Mouse (Mus musculus): ENCODE data around the gene Uggt1. TPM values are rescaled to one million over a fixed set of nuclear protein-coding genes. Genes with fewer than 3 reads are reported as not detected.

The Uggt1 gene
- polyA plus RNA-seq, 1 experiment from 2014 or later, result 18.4 TPM

DNA sequence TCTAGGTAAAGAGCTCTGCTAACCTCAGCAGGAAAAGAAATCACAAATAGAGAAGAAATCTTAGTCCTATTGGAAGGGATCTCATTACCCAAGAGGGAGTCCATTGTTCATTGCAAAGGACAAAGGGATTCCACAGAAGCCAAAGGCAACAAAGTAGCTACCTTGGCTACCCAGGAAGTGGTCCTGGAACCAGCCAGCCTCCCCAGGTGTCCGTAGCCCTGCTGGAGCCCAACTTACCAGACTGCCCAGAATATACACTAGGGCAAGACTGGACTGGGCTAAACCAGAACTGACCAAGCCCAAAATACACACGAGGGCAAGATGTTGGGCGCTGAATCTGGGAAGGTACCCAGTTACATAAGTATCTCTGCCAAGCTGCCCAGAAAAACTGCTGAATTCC, 129.7 kb downstream of the Uggt1 start:
- H3K9me3 ChIP-seq (replicated peaks), result no peaks in the 10 kb centered on the region
- no peak for ATAC-seq (ENCODE audit: low read depth)

DNA sequence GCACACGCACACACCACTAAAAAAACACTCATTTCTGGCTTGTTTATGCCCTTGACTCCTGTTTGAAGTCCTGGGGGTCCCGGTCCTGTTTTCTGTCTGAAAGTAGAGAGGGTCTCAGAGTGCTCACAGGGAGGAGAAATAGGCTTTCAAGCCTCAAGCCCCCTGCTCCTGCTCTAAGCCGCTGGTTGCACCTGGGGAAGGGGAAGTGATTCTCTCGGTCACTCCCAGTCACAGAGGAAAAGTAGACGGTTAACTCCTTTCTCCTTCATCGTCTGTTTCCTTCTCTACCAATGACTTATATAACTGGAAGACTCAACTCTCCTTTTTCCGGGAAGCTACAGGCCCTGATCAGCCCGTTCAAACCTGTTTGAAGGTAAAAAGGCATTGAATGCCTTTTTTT, 130.8 kb downstream of the Uggt1 start:
- H3K4me1 ChIP-seq (replicated peaks), result no peaks in the 10 kb centered on the region
- ATAC-seq (ENCODE audit: low read depth), result no peak
- no peaks in the 10 kb centered on the region for H3K36me3 ChIP-seq
- no peaks in the 10 kb centered on the region for H3K9me3 ChIP-seq (replicated peaks)
- 44% methylated on average over 8 of the region's 8 CpGs for WGBS (ENCODE audit: insufficient replicate concordance)
- DNase-seq, result no peak
- peaks cover 27% of the 10 kb centered on the region for H3K27me3 ChIP-seq
- no peak overlapping the region for H3K27ac ChIP-seq
- H3K4me2 ChIP-seq, result no peak overlapping the region
- no peak overlapping the region for H3K4me3 ChIP-seq (replicated peaks)
- H3K9ac ChIP-seq, result no peak overlapping the region

More for the DNA sequence above, 129.7 kb downstream of the Uggt1 start:
- WGBS (ENCODE audit: insufficient replicate concordance), result 71% methylated on average over 3 of the region's 3 CpGs
- no peak for DNase-seq
- H3K4me2 ChIP-seq, result no peak overlapping the region
- H3K36me3 ChIP-seq, result no peaks in the 10 kb centered on the region
- no peak overlapping the region for H3K4me3 ChIP-seq (replicated peaks)
- H3K27ac ChIP-seq, result no peak overlapping the region
- no peak overlapping the region for H3K9ac ChIP-seq
- no peaks in the 10 kb centered on the region for H3K4me1 ChIP-seq (replicated peaks)
- H3K27me3 ChIP-seq, result peaks cover 27% of the 10 kb centered on the region

DNA sequence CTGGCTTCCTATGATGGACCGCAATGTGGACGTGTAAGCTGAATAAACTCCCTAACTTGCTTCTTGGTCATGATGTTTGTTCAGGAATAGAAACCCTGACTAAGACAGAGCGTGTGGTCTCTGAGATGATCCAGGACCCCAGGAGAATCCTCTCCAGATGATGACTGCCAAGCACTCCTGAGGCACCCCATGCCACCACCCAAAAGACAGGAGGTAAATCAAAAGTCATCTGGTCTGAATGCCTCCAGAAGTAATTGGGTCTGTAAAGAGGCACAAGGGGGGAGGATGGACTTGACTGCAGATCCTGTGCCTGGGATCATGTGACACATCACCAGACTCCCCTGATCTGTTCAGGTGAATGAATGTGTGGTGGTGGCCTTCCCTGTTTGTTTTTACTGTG, 131.9 kb downstream of the Uggt1 start:
- DNase-seq (no peak), ATAC-seq (ENCODE audit: low read depth) (no peak)
- no peak overlapping the region for H3K27ac ChIP-seq
- 80% methylated on average over 3 of the region's 3 CpGs for WGBS (ENCODE audit: insufficient replicate concordance)
- no peaks in the 10 kb centered on the region for H3K36me3 ChIP-seq
- H3K4me3 ChIP-seq (replicated peaks), result no peak overlapping the region
- no peak overlapping the region for H3K4me2 ChIP-seq
- H3K9ac ChIP-seq, result no peak overlapping the region
- no peaks in the 10 kb centered on the region for H3K4me1 ChIP-seq (replicated peaks)
- no peaks in the 10 kb centered on the region for H3K9me3 ChIP-seq (replicated peaks)
- H3K27me3 ChIP-seq, result peaks cover 27% of the 10 kb centered on the region

DNA sequence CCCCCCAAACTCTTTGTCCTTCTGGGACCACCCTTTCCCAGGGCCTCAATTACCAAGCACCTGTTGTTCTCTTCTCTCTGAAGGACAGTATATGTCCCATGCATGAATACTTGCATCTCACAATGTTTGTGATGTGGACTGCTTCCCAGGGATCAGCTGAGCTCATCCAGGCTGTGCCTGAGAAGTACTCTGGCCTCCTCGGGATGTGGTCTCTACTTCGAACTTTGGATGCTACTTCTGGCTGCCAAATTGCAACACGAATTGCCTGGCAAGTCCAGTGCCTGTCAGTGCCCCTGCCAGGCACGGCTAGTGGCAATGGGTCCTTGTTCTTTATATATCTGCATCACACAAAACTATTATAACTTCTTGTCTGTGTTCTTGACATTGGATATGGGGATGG, 134.5 kb downstream of the Uggt1 start:
- 73% methylated on average over 4 of the region's 4 CpGs for WGBS (ENCODE audit: insufficient replicate concordance)
- H3K9me3 ChIP-seq (replicated peaks), result no peaks in the 10 kb centered on the region
- no peak overlapping the region for H3K27ac ChIP-seq
- H3K36me3 ChIP-seq, result peaks cover 20% of the 10 kb centered on the region
- H3K4me3 ChIP-seq (replicated peaks), result no peak overlapping the region
- no peak overlapping the region for H3K4me2 ChIP-seq
- ATAC-seq (ENCODE audit: low read depth), result no peak
- no peak for DNase-seq
- H3K9ac ChIP-seq, result no peak overlapping the region
- peaks cover 12% of the 10 kb centered on the region; the same call in 1 of the 2 replicates for H3K27me3 ChIP-seq
- no peaks in the 10 kb centered on the region for H3K4me1 ChIP-seq (replicated peaks)

DNA sequence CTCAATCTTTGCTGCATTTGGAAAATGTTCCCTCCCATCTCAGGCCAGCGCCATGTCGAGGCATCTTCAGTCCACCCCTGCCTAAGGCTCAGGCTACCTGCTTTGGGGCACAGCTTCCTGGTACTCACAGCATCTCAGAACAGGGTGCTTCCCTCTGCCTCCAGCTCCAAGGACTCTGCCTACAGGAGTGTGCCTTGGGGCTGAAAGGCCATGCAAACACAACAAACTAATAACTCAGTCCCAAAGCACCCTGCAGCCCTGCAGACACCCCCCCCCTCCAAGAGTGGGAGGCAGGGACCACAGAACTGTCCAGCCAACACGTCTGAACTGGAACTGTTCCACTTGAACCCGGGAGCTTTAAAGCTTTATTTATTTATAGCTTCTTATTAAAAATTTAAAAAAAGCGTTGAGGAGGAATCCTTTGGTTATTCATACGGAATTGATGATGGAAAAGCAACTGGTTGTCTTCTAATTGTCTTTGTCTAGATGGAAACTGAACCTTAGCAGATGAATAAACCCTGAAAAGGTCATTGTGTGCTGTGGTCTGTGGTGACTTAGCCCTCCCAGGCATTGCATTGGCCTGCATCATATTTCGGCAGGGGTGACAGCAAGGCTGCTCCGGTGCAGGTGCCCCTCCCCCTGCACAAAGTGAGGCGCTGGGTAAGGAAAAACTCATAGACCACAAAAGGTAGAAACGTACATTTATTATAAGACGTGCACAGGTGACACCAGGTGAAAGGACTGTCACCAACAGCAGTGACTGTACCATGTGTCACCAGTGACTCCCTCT, 138.4 kb downstream of the Uggt1 start:
- 90% methylated on average over 11 of the region's 11 CpGs for WGBS (ENCODE audit: insufficient replicate concordance)
- Histone ChIP-seq H3K27me3 (no peaks in the 10 kb centered on the region), H3K9ac (no peak overlapping the region), H3K9me3 (replicated peaks) (no peaks in the 10 kb centered on the region), H3K36me3 (peaks cover 59% of the 10 kb centered on the region), H3K4me2 (no peak overlapping the region), H3K4me1 (replicated peaks) (peaks cover 8% of the 10 kb centered on the region), H3K27ac (no peak overlapping the region), H3K4me3 (replicated peaks) (no peak overlapping the region)
- DNase-seq, result no peak
- no peak for ATAC-seq (ENCODE audit: low read depth)

DNA sequence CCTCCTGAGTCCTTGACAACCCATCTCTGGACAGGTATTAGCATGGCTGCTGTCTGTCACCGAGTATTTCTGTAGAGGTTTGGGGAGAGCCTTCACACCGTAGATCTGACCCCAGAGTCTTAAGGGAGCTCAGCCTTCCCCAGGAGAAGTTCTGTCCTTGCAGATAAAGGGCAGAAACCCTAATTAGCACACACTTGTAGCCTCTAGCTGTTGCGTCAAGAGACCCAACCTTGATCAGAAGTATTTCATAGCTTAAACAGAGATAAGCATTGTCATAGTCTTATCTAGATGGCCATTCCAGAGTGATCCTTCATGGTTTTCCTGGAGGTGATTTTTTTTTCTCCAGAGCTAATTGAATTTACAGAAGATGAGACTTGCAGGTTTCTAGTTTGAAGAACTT, 144.1 kb downstream of the Uggt1 start:
- peaks cover 91% of the 10 kb centered on the region for H3K36me3 ChIP-seq
- no peak for ATAC-seq (ENCODE audit: low read depth)
- no peaks in the 10 kb centered on the region for H3K9me3 ChIP-seq (replicated peaks)
- H3K27me3 ChIP-seq, result no peaks in the 10 kb centered on the region
- peak overlapping the region; percentile 15; the same call in 1 of the 2 replicates for H3K9ac ChIP-seq
- H3K4me3 ChIP-seq (replicated peaks), result no peak overlapping the region
- H3K4me1 ChIP-seq (replicated peaks), result peaks cover 63% of the 10 kb centered on the region
- no peak overlapping the region for H3K4me2 ChIP-seq
- DNase-seq, result no peak
- H3K27ac ChIP-seq, result peak overlapping the region; percentile 99
- 39% methylated on average over 3 of the region's 3 CpGs for WGBS (ENCODE audit: insufficient replicate concordance)

DNA sequence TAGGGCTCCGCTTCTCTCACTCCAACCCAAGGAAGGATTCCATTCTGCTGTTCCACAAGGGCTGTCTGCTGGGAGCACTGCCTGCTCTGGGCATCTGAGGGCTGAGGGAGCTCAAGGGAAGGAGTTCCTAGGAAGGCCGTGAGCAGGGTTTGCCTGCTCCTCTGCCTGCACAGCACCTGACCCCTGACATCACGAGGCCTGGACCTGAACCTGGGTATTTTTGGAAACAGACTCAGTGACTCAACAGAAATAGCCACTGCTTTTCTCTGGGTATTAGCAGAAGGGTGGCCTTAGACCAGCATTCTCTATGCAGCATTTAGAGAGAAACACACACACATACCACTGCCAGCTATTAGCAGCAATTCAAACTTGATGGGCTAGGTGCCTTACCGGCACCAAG, 146.1 kb downstream of the Uggt1 start:
- H3K9me3 ChIP-seq (replicated peaks), result no peaks in the 10 kb centered on the region
- DNase-seq, result no peak
- H3K9ac ChIP-seq, result peak overlapping the region; percentile 49
- 89% methylated on average over 4 of the region's 4 CpGs for WGBS (ENCODE audit: insufficient replicate concordance)
- peaks cover 91% of the 10 kb centered on the region for H3K36me3 ChIP-seq
- H3K4me3 ChIP-seq (replicated peaks), result no peak overlapping the region
- H3K27me3 ChIP-seq, result no peaks in the 10 kb centered on the region
- H3K4me2 ChIP-seq, result no peak overlapping the region
- peak overlapping the region; percentile 99 for H3K27ac ChIP-seq
- H3K4me1 ChIP-seq (replicated peaks), result peaks cover 83% of the 10 kb centered on the region
- ATAC-seq (ENCODE audit: low read depth), result no peak

DNA sequence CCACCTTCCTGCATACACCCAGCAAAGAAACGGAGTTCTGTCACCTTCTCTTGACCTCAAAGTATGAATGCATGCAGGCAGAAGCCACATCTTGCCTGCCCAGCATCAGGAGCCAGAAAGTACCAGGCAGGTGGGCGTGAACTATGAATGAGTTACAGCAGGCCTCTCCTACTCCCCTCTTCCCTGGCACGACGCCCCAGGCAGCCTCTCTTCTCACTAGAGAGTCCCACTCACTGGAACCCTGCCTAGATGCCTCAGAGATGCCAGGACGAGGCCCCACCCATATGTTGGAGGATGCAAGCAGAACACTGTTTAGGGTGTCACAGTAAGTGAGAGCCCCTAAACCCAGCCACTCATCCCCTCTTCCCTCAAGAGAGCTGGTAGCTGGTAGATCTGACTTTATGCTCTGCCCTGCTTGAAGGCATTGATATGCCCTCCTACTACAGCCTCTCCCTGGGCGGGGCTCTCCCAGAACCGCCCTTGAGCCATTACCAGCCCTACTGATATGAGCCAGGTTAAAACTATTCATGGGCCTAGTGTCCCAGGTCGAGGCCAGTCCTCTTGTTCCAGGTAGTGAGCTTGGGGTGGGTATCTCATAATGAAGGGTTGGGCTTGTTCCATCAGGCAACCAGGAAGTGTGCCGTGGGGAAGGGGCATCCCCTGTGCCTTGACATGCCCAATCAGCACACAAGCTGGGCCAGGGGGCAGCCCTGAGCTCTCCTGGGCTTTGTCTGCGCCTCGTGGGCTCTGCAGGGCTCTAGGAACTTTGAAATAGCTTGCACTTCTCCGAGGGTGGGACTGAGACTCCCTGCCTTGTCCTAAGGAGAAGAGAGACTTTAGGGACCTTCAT, 148.9 kb downstream of the Uggt1 start:
- H3K9me3 ChIP-seq (replicated peaks), result no peaks in the 10 kb centered on the region
- H3K4me1 ChIP-seq (replicated peaks), result peaks cover 98% of the 10 kb centered on the region
- H3K27ac ChIP-seq, result peak overlapping the region; percentile 99
- peak overlapping the region; percentile 62 for H3K4me2 ChIP-seq
- H3K9ac ChIP-seq, result peak overlapping the region; percentile 73
- ATAC-seq (ENCODE audit: low read depth) (peak; percentile 85), DNase-seq (peak; percentile 77)
- peaks cover 83% of the 10 kb centered on the region for H3K36me3 ChIP-seq
- H3K4me3 ChIP-seq (replicated peaks), result peak overlapping the region; percentile 24
- no peaks in the 10 kb centered on the region for H3K27me3 ChIP-seq
- WGBS (ENCODE audit: insufficient replicate concordance), result 48% methylated on average over 12 of the region's 12 CpGs

DNA sequence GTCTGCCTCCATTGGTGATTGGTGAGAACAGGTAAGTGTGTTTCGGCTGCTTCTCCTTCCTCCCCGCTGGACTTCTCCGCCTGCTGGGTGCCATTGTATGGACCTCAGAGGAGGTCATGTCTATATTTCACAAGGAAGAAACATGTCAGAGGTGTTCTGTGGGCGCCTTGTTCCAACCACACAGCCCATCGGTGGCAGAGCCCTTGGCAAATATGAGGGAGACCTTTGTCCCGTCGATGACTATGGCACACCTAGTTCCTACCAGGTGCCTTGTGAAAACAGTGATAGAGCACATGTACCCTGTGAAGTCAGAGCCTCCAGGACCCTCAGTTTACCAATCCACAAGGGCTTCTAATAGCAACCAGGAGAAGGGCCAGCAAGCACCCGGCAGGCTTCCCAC, 150.8 kb downstream of the Uggt1 start:
- Histone ChIP-seq H3K4me1 (replicated peaks) (peaks cover 98% of the 10 kb centered on the region), H3K4me3 (replicated peaks) (no peak overlapping the region), H3K27ac (peak overlapping the region; percentile 99), H3K9ac (peak overlapping the region; percentile 73), H3K27me3 (no peaks in the 10 kb centered on the region), H3K36me3 (peaks cover 75% of the 10 kb centered on the region), H3K4me2 (no peak overlapping the region), H3K9me3 (replicated peaks) (no peaks in the 10 kb centered on the region)
- no peak for DNase-seq
- no peak for ATAC-seq (ENCODE audit: low read depth)
- 94% methylated on average over 8 of the region's 8 CpGs for WGBS (ENCODE audit: insufficient replicate concordance)

DNA sequence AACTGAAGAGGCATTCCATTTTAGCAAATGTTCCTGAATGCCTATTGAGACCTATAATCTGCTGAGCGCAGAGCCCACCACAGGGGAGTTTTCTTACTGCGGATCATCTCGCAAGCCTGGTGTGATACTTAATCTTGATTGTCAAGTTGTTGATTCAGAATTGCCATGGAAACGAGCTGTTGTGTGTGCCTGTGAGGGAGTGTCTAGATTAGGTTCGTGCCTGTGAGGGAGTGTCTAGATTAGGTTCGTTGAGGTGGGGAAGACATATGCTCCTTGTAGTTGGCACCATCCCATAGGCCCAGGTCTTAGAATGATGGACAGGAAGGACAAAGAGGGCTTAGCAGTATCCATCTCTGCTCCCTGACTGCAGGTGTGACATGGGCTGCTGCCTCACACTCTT, 153.3 kb downstream of the Uggt1 start:
- peak overlapping the region; percentile 83 for H3K9ac ChIP-seq
- H3K36me3 ChIP-seq, result peaks cover 77% of the 10 kb centered on the region
- H3K4me1 ChIP-seq (replicated peaks), result peaks cover 100% of the 10 kb centered on the region
- peak overlapping the region; percentile 99 for H3K27ac ChIP-seq
- DNase-seq, result peak; percentile 84
- no peaks in the 10 kb centered on the region for H3K9me3 ChIP-seq (replicated peaks)
- peak; percentile 84 for ATAC-seq (ENCODE audit: low read depth)
- peak overlapping the region; percentile 37 for H3K4me3 ChIP-seq (replicated peaks)
- H3K27me3 ChIP-seq, result no peaks in the 10 kb centered on the region
- H3K4me2 ChIP-seq, result peak overlapping the region; percentile 71
- WGBS (ENCODE audit: insufficient replicate concordance), result 19% methylated on average over 6 of the region's 6 CpGs

DNA sequence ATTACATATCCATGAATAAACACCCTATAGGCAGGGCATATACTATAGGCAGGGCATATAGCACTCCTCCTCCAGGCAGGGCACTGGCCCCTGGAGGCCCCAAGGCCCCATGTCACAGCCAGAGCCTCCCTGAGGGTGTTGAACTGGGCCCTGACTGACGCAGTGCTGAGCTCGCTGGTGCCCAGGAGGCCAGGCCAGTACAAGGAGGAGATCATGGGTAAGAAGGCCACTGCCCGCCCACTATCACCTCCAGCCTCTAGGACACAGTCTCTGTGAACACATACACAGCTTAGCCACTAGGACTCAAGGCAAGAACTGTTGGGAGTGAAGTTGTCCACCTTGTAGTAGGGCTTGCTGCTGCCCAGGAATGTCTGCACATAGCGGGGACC, 153.8 kb downstream of the Uggt1 start:
- Histone ChIP-seq H3K4me1 (replicated peaks) (peaks cover 99% of the 10 kb centered on the region), H3K4me3 (replicated peaks) (peak overlapping the region; percentile 37), H3K27ac (peak overlapping the region; percentile 99), H3K9ac (peak overlapping the region; percentile 83), H3K4me2 (peak overlapping the region; percentile 71), H3K27me3 (no peaks in the 10 kb centered on the region), H3K9me3 (replicated peaks) (no peaks in the 10 kb centered on the region), H3K36me3 (peaks cover 78% of the 10 kb centered on the region)
- DNase-seq (peak; percentile 56), ATAC-seq (ENCODE audit: low read depth) (peak; percentile 76)
- WGBS (ENCODE audit: insufficient replicate concordance), result 41% methylated on average over 4 of the region's 4 CpGs
